Mouse (Mus musculus) myocyte (in vitro differentiated cells): ENCODE results near the gene Gm20388.

ENCODE experiments used
- CEBPB ChIP-seq: IDR thresholded peaks from 2 replicates; pipeline ENCODE4 v1.6.1; 2011; ENCODE audit warnings: mild to moderate bottlenecking, moderate library complexity; ENCODE audit not compliant: poor library complexity, insufficient read depth, severe bottlenecking
- MAX ChIP-seq: IDR thresholded peaks from one replicate; pipeline ENCODE4 v1.6.1; 2011; ENCODE audit warnings: low read depth, mild to moderate bottlenecking, control low read depth
- MYOD1 ChIP-seq, 3 experiments: IDR thresholded peaks; one replicate each; pipeline ENCODE4 v1.6.1; 2011; ENCODE audit warnings: control low read depth in 2 of 3, low read depth in 2 of 3, mild to moderate bottlenecking in 2 of 3, moderate library complexity in 1 of 3; ENCODE audit not compliant: insufficient read length in 2 of 3, control insufficient read depth in 1 of 3
- POLR2A ChIP-seq: IDR thresholded peaks from one replicate; pipeline ENCODE4 v1.6.1; 2011; ENCODE audit warnings: low read depth, mild to moderate bottlenecking, control low read depth, moderate library complexity; ENCODE audit not compliant: insufficient read length
- REST ChIP-seq: IDR thresholded peaks from one replicate; pipeline ENCODE4 v1.6.1; 2011; ENCODE audit warnings: mild to moderate bottlenecking, control low read depth, moderate library complexity; ENCODE audit not compliant: insufficient read depth, insufficient read length
- SRF ChIP-seq: IDR thresholded peaks from one replicate; pipeline ENCODE4 v1.6.1; 2011; ENCODE audit warnings: low read depth; ENCODE audit not compliant: control insufficient read depth, insufficient read length
- USF1 ChIP-seq: IDR thresholded peaks from one replicate; pipeline ENCODE4 v1.6.1; 2011; ENCODE audit warnings: low read depth, mild to moderate bottlenecking, control low read depth, moderate library complexity

DNA sequence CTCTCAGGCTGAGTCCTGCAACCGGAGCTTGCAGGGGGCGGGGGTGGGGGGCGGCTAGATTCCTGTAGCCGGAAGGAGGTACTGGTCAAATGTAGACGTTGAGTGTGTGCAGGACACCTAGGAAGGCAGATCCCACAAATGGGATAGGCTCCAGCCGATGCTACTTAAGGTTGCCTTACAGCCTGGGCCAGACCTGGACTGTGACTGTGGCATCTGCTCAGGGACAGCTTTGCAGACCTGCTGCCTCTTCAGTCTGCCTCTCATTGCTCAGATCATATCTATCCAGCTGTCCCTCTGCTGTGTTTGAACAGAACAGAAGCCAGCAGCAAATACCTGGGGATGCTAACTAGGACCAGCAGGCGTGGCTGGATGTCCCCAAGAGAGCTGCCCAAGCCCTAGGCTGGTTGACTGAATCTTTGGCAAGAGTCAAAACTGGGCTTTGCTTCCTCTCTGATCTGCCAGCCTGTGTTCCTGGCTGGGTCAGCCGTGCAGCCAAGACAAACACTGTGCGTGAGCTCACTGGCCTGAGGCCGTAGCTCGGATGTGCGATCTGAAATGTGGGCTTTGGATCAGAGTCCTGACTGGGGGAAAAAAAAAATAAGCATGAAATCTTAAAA lies 3850.7 kb downstream of the Gm20388 start:
- no peak for TF ChIP-seq MAX
- TF ChIP-seq CEBPB: no peak
- no peak for TF ChIP-seq POLR2A
- TF ChIP-seq MYOD1 (IDR thresholded peaks at IDR 0.05; ENCODE audit: control insufficient read depth in 1 of 3, insufficient read length in 2 of 3, low read depth in 2 of 3): peak in 1 of 3 experiments; percentile 12
- no peak for TF ChIP-seq REST
- TF ChIP-seq USF1: no peak
- no peak for TF ChIP-seq SRF
